Mouse (Mus musculus): ENCODE results near the gene Kif3c. TPM values are rescaled to one million over a fixed set of nuclear protein-coding genes. Genes with fewer than 3 reads are reported as not detected.
"Not testable (repeated sequence)": the region's sequence is repeated elsewhere in the genome, so short reads cannot be mapped to it uniquely, and the experiment has no call there.

The Kif3c gene
- polyA plus RNA-seq, 1 experiment from 2014 or later, result 10.5 TPM

DNA sequence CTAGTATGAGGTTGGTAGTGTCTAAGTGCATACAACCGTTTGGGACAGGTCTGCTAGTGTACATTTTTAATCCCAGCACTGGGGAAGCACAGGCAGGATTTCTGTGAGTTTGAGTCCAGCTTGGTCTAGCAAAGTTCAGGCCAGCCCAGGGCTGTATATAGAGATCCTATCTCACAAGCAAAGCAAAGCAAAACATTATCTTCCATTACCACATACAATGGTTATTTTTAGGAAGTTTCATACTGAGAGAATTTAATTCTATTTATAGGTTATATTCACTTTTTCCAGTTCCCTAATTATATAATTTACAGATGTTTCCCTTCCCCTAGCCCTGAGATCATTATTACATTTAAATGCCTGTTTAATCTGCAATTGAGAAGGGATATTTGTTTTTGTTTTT lies 26.3 kb downstream of the Kif3c start:
- Histone ChIP-seq H3K9me3 (ENCODE audit: control insufficient read depth, low read length) (no peaks in the 10 kb centered on the region), H3K27me3 (ENCODE audit: control insufficient read depth, insufficient read depth, low read length) (no peaks in the 10 kb centered on the region), H3K9ac (ENCODE audit: low read depth, low read length) (no peak overlapping the region), H3K4me1 (ENCODE audit: control insufficient read depth, insufficient read depth, low read length) (no peaks in the 10 kb centered on the region), H3K4me2 (replicated peaks; ENCODE audit: low read depth, low read length) (no peak overlapping the region), H3K27ac (ENCODE audit: low read depth, low read length) (no peak overlapping the region), H3K4me3 (ENCODE audit: low read length) (no peak overlapping the region), H3K36me3 (ENCODE audit: control insufficient read depth, insufficient read depth, low read length) (peaks cover 25% of the 10 kb centered on the region; the same call in 1 of the 2 replicates)
- WGBS, result 67% methylated on average over 1 of the region's 1 CpGs
- ATAC-seq (ENCODE audit: low FRiP score, low TSS enrichment), result 0 out of 2 replicates have a peak, but pooled peaks have one; percentile 5

DNA sequence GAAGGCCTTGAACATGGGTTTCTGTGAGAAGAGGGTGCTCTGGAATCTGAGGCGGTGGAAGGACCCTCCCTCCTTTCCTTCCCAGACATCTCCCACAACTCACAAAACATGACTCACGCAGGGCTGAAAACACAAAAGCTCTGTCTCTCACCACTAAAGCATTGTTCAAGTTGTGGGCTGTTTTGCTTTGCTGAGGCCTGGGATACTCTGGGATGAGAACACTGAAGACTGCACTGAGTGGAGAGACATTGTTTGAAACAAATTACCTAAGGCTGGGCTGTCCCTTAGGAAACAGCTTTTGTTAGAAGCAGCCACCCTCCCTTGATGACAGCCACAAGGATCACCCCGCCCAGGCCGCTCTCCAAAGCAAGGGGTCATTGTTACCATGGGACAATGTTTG lies 28.2 kb downstream of the Kif3c start:
- no peak for ATAC-seq (ENCODE audit: low FRiP score, low TSS enrichment)
- no peak overlapping the region for H3K27ac ChIP-seq (ENCODE audit: low read depth, low read length)
- no peaks in the 10 kb centered on the region for H3K27me3 ChIP-seq (ENCODE audit: control insufficient read depth, insufficient read depth, low read length)
- no peak overlapping the region for H3K4me2 ChIP-seq (replicated peaks; ENCODE audit: low read depth, low read length)
- WGBS, result 79% methylated on average over 4 of the region's 4 CpGs
- no peaks in the 10 kb centered on the region for H3K4me1 ChIP-seq (ENCODE audit: control insufficient read depth, insufficient read depth, low read length)
- H3K9me3 ChIP-seq (ENCODE audit: control insufficient read depth, low read length), result no peaks in the 10 kb centered on the region
- H3K36me3 ChIP-seq (ENCODE audit: control insufficient read depth, insufficient read depth, low read length), result peaks cover 17% of the 10 kb centered on the region; the same call in 1 of the 2 replicates
- no peak overlapping the region for H3K9ac ChIP-seq (ENCODE audit: low read depth, low read length)
- no peak overlapping the region for H3K4me3 ChIP-seq (ENCODE audit: low read length)

DNA sequence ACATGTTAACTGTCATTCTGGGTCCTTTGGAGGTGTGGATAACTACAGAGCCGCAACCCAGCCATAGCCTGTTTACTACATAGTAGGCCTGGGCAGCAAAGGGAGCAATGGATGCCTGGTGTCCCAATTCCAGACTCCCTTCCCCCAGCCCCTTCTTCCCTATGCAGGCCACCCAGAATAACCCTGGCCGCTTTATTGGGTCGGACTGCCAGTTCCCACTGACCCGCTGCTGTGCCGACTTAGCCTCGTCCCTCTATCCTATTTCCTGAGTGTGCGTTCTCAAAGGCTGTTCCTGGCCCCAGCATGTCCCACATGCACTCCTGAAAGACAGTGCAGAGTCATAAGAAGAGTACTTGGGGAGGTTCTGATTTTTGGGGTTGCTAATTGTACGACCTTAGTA lies 32.0 kb downstream of the Kif3c start:
- Histone ChIP-seq H3K4me3 (ENCODE audit: low read length) (no peak overlapping the region), H3K27ac (ENCODE audit: low read depth, low read length) (no peak overlapping the region), H3K4me2 (replicated peaks; ENCODE audit: low read depth, low read length) (no peak overlapping the region), H3K36me3 (ENCODE audit: control insufficient read depth, insufficient read depth, low read length) (peaks cover 3% of the 10 kb centered on the region; the same call in 1 of the 2 replicates), H3K27me3 (ENCODE audit: control insufficient read depth, insufficient read depth, low read length) (no peaks in the 10 kb centered on the region), H3K4me1 (ENCODE audit: control insufficient read depth, insufficient read depth, low read length) (no peaks in the 10 kb centered on the region), H3K9ac (ENCODE audit: low read depth, low read length) (no peak overlapping the region), H3K9me3 (ENCODE audit: control insufficient read depth, low read length) (no peaks in the 10 kb centered on the region)
- 91% methylated on average over 8 of the region's 8 CpGs for WGBS
- ATAC-seq (ENCODE audit: low FRiP score, low TSS enrichment), result no peak

DNA sequence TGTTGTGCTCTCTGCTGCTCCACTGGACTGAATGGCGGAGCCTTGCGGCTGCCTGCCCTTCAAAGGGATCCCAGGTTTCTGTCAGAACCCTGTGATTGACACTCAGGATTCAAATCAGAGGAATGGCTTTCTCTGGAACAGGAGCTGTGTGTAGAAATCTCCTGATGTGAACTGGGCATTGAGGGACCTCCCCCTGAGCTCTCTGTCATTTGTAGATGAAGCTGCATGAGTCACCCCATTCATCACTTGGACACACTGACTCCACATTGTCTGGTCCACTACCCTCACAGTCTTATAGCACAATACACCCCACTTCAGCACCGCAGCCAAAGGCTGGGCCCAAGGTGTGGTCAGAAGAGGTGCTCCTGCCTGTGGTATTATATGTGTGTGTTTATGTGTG lies 40.7 kb downstream of the Kif3c start:
- H3K27ac ChIP-seq (ENCODE audit: low read depth, low read length); H3K9ac ChIP-seq (ENCODE audit: low read depth, low read length); ATAC-seq (ENCODE audit: low FRiP score, low TSS enrichment); H3K27me3 ChIP-seq (ENCODE audit: control insufficient read depth, insufficient read depth, low read length); H3K4me1 ChIP-seq (ENCODE audit: control insufficient read depth, insufficient read depth, low read length); H3K4me2 ChIP-seq (replicated peaks; ENCODE audit: low read depth, low read length); H3K9me3 ChIP-seq (ENCODE audit: control insufficient read depth, low read length); H3K4me3 ChIP-seq (ENCODE audit: low read length): not testable (repeated sequence)
- WGBS, result 93% methylated on average over 3 of the region's 3 CpGs
- peaks cover 31% of the 10 kb centered on the region for H3K36me3 ChIP-seq (ENCODE audit: control insufficient read depth, insufficient read depth, low read length)

DNA sequence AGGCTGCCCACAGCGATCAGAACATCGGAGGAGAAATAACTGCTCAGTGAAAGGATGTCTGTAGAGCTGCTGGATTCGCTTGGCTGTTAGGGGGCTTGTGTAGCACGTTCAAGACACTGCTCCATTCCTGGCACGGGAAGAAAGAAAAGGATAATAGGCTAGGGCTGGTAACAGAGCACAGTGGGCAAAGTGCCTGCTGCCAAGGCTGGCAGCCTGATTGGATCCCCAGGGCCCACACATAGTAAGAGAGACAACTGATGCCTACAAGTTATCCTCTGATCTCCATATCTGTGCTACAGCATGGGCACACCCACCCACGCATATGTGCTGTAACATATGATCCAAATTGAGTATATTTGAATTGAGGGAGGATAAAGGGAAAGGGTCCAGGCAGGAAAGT lies 41.7 kb downstream of the Kif3c start:
- H3K4me3 ChIP-seq (ENCODE audit: low read length), result no peak overlapping the region
- H3K27me3 ChIP-seq (ENCODE audit: control insufficient read depth, insufficient read depth, low read length), result no peaks in the 10 kb centered on the region
- no peaks in the 10 kb centered on the region for H3K9me3 ChIP-seq (ENCODE audit: control insufficient read depth, low read length)

DNA sequence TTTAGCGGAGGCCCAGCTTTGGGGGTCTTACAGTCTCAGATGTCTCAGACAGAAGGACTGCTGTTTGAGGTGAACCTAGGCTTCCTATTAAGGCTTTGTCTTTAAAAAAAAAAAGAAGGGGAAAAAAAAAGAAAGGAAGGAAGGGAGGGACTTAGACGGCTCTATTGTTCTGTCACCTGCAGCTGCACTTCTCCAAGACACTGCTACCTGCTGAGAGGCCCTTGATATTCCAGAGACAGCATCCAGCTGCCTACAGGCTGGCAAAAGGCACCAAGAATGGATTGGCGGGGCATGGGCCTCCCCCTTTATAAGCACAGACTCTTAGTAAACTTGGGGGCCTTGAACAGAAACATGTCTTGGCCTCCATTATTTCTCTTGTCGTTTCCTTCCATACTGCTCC lies 50.0 kb downstream of the Kif3c start:
- H3K4me1 ChIP-seq (ENCODE audit: control insufficient read depth, insufficient read depth, low read length), result no peaks in the 10 kb centered on the region
- WGBS, result 88% methylated on average over 4 of the region's 4 CpGs
- no peaks in the 10 kb centered on the region for H3K9me3 ChIP-seq (ENCODE audit: control insufficient read depth, low read length)
- no peak overlapping the region for H3K9ac ChIP-seq (ENCODE audit: low read depth, low read length)
- no peaks in the 10 kb centered on the region for H3K27me3 ChIP-seq (ENCODE audit: control insufficient read depth, insufficient read depth, low read length)
- H3K4me3 ChIP-seq (ENCODE audit: low read length), result no peak overlapping the region
- H3K27ac ChIP-seq (ENCODE audit: low read depth, low read length), result no peak overlapping the region
- ATAC-seq (ENCODE audit: low FRiP score, low TSS enrichment), result no peak
- no peaks in the 10 kb centered on the region for H3K36me3 ChIP-seq (ENCODE audit: control insufficient read depth, insufficient read depth, low read length)
- H3K4me2 ChIP-seq (replicated peaks; ENCODE audit: low read depth, low read length), result no peak overlapping the region

More for the DNA sequence above, 41.7 kb downstream of the Kif3c start:
- H3K4me2 ChIP-seq (replicated peaks; ENCODE audit: low read depth, low read length), result no peak overlapping the region
- no peaks in the 10 kb centered on the region for H3K4me1 ChIP-seq (ENCODE audit: control insufficient read depth, insufficient read depth, low read length)
- ATAC-seq (ENCODE audit: low FRiP score, low TSS enrichment), result no peak
- WGBS, result 89% methylated on average over 6 of the region's 6 CpGs
- H3K9ac ChIP-seq (ENCODE audit: low read depth, low read length), result no peak overlapping the region
- peaks cover 31% of the 10 kb centered on the region for H3K36me3 ChIP-seq (ENCODE audit: control insufficient read depth, insufficient read depth, low read length)
- H3K27ac ChIP-seq (ENCODE audit: low read depth, low read length), result no peak overlapping the region

DNA sequence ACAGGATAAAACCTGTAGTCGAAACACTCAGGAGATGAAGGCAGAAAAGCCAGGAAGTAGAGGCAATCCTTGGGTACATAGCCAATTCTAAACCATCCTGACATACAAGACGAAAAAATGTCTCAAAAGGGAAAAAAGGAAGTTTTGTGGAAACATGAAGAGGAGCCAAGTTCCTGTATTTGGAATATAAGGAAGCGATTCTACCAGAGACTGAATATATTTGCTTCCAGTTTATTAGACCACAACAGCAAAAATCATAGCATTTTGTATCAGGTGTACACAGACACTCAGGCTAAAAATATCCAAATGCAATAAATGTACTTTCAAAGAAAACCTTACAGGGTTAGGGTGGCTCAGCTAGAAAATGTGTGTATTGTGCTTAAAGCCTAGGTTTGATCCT lies 53.8 kb downstream of the Kif3c start:
- Histone ChIP-seq H3K27me3 (ENCODE audit: control insufficient read depth, insufficient read depth, low read length) (no peaks in the 10 kb centered on the region), H3K27ac (ENCODE audit: low read depth, low read length) (no peak overlapping the region), H3K4me3 (ENCODE audit: low read length) (no peak overlapping the region), H3K4me2 (replicated peaks; ENCODE audit: low read depth, low read length) (no peak overlapping the region), H3K4me1 (ENCODE audit: control insufficient read depth, insufficient read depth, low read length) (no peaks in the 10 kb centered on the region), H3K9me3 (ENCODE audit: control insufficient read depth, low read length) (no peaks in the 10 kb centered on the region), H3K36me3 (ENCODE audit: control insufficient read depth, insufficient read depth, low read length) (no peaks in the 10 kb centered on the region; the same call in 1 of the 2 replicates), H3K9ac (ENCODE audit: low read depth, low read length) (no peak overlapping the region)
- 95% methylated on average over 3 of the region's 3 CpGs for WGBS
- no peak for ATAC-seq (ENCODE audit: low FRiP score, low TSS enrichment)

DNA sequence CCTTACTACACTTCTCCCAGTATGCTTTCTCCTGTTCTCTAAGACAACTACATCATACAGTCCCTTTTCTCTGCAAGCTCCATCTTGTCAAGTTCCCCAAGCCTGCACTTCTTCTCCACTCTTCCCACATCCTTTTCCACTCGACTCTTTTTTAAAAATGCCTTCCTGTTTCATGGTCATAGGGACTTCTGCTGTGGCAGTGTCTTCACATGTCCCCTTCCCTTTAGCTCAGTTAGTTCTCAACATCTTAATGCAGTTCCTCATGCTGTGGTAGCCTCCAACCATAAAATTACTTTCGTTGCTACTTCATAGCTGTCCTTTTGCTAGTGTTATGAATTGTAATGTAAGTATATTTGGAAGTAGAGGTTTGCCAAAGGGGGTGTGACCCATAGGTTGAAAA lies 55.6 kb downstream of the Kif3c start:
- 89% methylated on average over 2 of the region's 2 CpGs for WGBS

DNA sequence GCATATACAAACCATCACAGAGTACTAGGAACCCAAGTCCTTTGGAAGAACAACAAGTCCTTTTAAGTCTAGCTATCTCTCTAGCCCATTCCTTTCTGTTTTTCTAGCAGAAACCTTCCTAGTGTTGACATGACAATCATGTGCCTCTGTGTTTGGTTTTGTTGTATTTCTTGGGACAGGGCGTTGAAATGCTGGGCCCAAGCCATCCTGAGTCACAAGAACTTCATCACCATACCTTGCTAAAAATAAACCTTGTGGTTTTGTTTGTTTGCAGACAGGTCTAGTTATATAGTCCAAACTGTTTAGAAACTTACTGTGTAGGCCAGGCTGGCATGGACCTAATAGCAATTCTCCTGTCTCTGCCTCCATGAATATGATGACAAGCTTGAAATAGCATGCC lies 57.9 kb downstream of the Kif3c start:
- no peak overlapping the region for H3K4me3 ChIP-seq (ENCODE audit: low read length)
- no peaks in the 10 kb centered on the region for H3K27me3 ChIP-seq (ENCODE audit: control insufficient read depth, insufficient read depth, low read length)
- H3K27ac ChIP-seq (ENCODE audit: low read depth, low read length), result no peak overlapping the region
- no peak overlapping the region for H3K9ac ChIP-seq (ENCODE audit: low read depth, low read length)
- no peak for ATAC-seq (ENCODE audit: low FRiP score, low TSS enrichment)
- 0 out of 2 replicates have a peak, but pooled peaks cover 6% of the 10 kb centered on the region for H3K4me1 ChIP-seq (ENCODE audit: control insufficient read depth, insufficient read depth, low read length)
- WGBS, result 95% methylated on average over 1 of the region's 1 CpGs
- H3K36me3 ChIP-seq (ENCODE audit: control insufficient read depth, insufficient read depth, low read length), result no peaks in the 10 kb centered on the region; the same call in 1 of the 2 replicates
- H3K4me2 ChIP-seq (replicated peaks; ENCODE audit: low read depth, low read length), result no peak overlapping the region
- no peaks in the 10 kb centered on the region for H3K9me3 ChIP-seq (ENCODE audit: control insufficient read depth, low read length)

More for the DNA sequence above, 55.6 kb downstream of the Kif3c start:
- Histone ChIP-seq H3K4me2 (replicated peaks; ENCODE audit: low read depth, low read length) (no peak overlapping the region), H3K9ac (ENCODE audit: low read depth, low read length) (no peak overlapping the region), H3K4me3 (ENCODE audit: low read length) (no peak overlapping the region), H3K9me3 (ENCODE audit: control insufficient read depth, low read length) (no peaks in the 10 kb centered on the region), H3K36me3 (ENCODE audit: control insufficient read depth, insufficient read depth, low read length) (no peaks in the 10 kb centered on the region; the same call in 1 of the 2 replicates), H3K27ac (ENCODE audit: low read depth, low read length) (no peak overlapping the region), H3K4me1 (ENCODE audit: control insufficient read depth, insufficient read depth, low read length) (0 out of 2 replicates have a peak, but pooled peaks cover 4% of the 10 kb centered on the region), H3K27me3 (ENCODE audit: control insufficient read depth, insufficient read depth, low read length) (no peaks in the 10 kb centered on the region)
- no peak for ATAC-seq (ENCODE audit: low FRiP score, low TSS enrichment)

All from kidney, embryonic 14.5 days (tissue).